Mouse (Mus musculus) bone marrow, adult 2 months (tissue): ENCODE data around the gene Mgat5.

Experiments
- CTCF ChIP-seq: fragments of 200-500 bp; IDR thresholded peaks from 2 replicates; pipeline ENCODE4 v1.5.1; 2011; ENCODE audit warnings: low read length, control low read depth; ENCODE audit not compliant: control insufficient read depth, insufficient read depth
- POLR2A ChIP-seq: fragments of 200-500 bp; IDR thresholded peaks from 2 replicates; pipeline ENCODE4 v1.6.1; 2011; ENCODE audit warnings: low read depth, mild to moderate bottlenecking, control low read depth, low read length, borderline replicate concordance; ENCODE audit not compliant: control insufficient read depth

- no peak for TF ChIP-seq CTCF
- TF ChIP-seq POLR2A = no peak
These were observed 279.4 kb downstream of the Mgat5 start for GRCm38 (mm10) chr1:127484188-127484587.
